Mouse (Mus musculus): ENCODE data around the gene Hspbap1. TPM values are rescaled to one million over a fixed set of nuclear protein-coding genes. Genes with fewer than 3 reads are reported as not detected.

Gene Hspbap1
- total RNA-seq, 4 experiments from 2014 or later: 2.2 to 3.6 (median 2.6) TPM

- DNase-seq (ENCODE audit: low spot score): no peak
These were observed 101.7 kb downstream of the Hspbap1 start for GRCm38 (mm10) chr16:35871898-35872297.

GRCm38 (mm10) chr16:35872410-35873006 is 102.3 kb downstream of the Hspbap1 start:
- no peak for DNase-seq (ENCODE audit: low spot score)

GRCm38 (mm10) chr16:35874416-35874815 is 104.2 kb downstream of the Hspbap1 start:
- peak; percentile 73 for DNase-seq (ENCODE audit: low spot score)

Other genes starting within 250 kb of the Hspbap1 start
- gene Sema5b, start 229.2 kb upstream of the Hspbap1 start, total RNA-seq (2022): 1 to 10 TPM; 1.6 to 3.1 (median 1.9) TPM
- 10 to 100 TPM; 52.1 to 60.6 (median 55.7) TPM for gene Dirc2, start 1.0 kb upstream of the Hspbap1 start, total RNA-seq (2022)
- 10 to 100 TPM in 2 of 4 experiments, 1 to 10 TPM in 2; 8.3 to 12.5 (median 10.3) TPM for gene Parp14, start 101.2 kb downstream of the Hspbap1 start, total RNA-seq (2022)
- 10 to 100 TPM in 2 of 4 experiments, 1 to 10 TPM in 2; 7.5 to 11.6 (median 9.8) TPM for gene Parp9, start 168.1 kb downstream of the Hspbap1 start, total RNA-seq (2022)
- gene Dtx3l, start 168.8 kb downstream of the Hspbap1 start, total RNA-seq (2022): 10 to 100 TPM in 2 of 4 experiments, 1 to 10 TPM in 2; 8.1 to 11.3 (median 10.3) TPM
- 100 to 1,000 TPM; 115 to 133 (median 122) TPM for gene Kpna1, start 208.4 kb downstream of the Hspbap1 start, total RNA-seq (2022)

All from heart, adult 8-10 months (tissue).